Mouse (Mus musculus): Measurements from ENCODE around the gene 1700016K19Rik. TPM values are rescaled to one million over a fixed set of nuclear protein-coding genes. Genes with fewer than 3 reads are reported as not detected.

The 1700016K19Rik gene
- 1.3 and 1.6 TPM in 2 replicates for polyA plus RNA-seq (2015; fragmentation: Nextera tagmentation; extraction: Ambion mirVana)

DNA sequence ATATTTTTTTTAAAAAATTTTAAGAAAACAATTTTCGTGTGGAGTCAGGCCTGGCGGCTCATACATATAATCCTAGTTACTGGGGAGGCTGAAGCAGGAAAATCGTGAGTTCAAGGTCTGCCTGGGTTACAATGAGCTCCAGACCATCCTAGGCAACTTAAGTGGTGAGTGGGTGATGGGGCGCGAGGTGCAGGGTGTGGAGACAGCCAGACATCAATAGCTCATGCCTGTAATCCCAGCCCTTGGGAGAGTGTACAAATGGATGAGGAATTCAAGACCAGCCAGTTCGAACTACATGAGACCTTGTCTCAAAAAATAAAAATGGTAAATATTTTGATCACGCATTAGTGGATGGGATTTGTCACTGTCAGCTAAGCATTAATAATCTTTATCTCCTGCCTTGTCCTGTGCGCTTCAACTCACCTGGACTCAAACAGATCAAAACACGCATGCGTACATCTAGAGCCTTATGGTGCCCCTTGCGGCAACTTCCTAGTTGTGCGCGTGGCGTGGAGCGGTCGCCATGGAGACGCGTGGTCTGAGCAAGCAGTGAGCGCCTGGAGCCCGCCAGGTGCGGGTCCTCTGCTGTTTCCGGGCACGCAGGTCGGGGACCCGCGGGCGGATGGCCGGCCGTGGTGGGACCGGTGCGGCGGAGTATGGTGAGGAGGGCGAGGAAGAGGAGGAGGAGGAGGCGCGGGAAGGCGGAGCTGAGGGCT is at the start of gene 1700016K19Rik:
Gene 1700016K19Rik (plus strand): TSS at position 473 of the 716 bp plus-strand sequence.

GRCm38 (mm10) chr11:76027139-76028071 is 27.7 kb downstream of the 1700016K19Rik start, which contains the start of gene Rflnb:
Gene Rflnb (minus strand): TSS chr11:76027782.

Other genes starting within 250 kb of the 1700016K19Rik start
- 0.06 and 0.07 TPM in 2 replicates for gene Doc2b, start 203.9 kb upstream of the 1700016K19Rik start, polyA plus RNA-seq (2015; fragmentation: Nextera tagmentation; extraction: Ambion mirVana)
- 0.88 and 1.0 TPM in 2 replicates for gene Rph3al, start 61.5 kb upstream of the 1700016K19Rik start, polyA plus RNA-seq (2015; fragmentation: Nextera tagmentation; extraction: Ambion mirVana)
- 39.4 and 39.5 TPM in 2 replicates for gene Rflnb, start 27.9 kb downstream of the 1700016K19Rik start, polyA plus RNA-seq (2015; fragmentation: Nextera tagmentation; extraction: Ambion mirVana)
- gene Vps53, start 179.7 kb downstream of the 1700016K19Rik start, polyA plus RNA-seq (2015; fragmentation: Nextera tagmentation; extraction: Ambion mirVana), result 25.9 and 27.4 TPM in 2 replicates
- 16.0 and 21.6 TPM in 2 replicates for gene Fam57a, start 179.8 kb downstream of the 1700016K19Rik start, polyA plus RNA-seq (2015; fragmentation: Nextera tagmentation; extraction: Ambion mirVana)
- 0.24 TPM in 1 of 2 replicates, not detected in the other for gene Dbil5, start 217.7 kb downstream of the 1700016K19Rik start, polyA plus RNA-seq (2015; fragmentation: Nextera tagmentation; extraction: Ambion mirVana)
- gene Gemin4, start 217.8 kb downstream of the 1700016K19Rik start, polyA plus RNA-seq (2015; fragmentation: Nextera tagmentation; extraction: Ambion mirVana), result 7.7 and 12.3 TPM in 2 replicates
- gene Mrm3, start 243.8 kb downstream of the 1700016K19Rik start, polyA plus RNA-seq (2015; fragmentation: Nextera tagmentation; extraction: Ambion mirVana), result 12.5 and 16.0 TPM in 2 replicates
- gene Glod4, start 243.8 kb downstream of the 1700016K19Rik start, polyA plus RNA-seq (2015; fragmentation: Nextera tagmentation; extraction: Ambion mirVana), result 77.9 and 89.8 TPM in 2 replicates